Mouse (Mus musculus): Measurements from ENCODE around the gene Hoxb6. TPM values are rescaled to one million over a fixed set of nuclear protein-coding genes. Genes with fewer than 3 reads are reported as not detected.

Hoxb6 gene
- total and polyA plus RNA-seq, 3 experiments, result not detected

DNA sequence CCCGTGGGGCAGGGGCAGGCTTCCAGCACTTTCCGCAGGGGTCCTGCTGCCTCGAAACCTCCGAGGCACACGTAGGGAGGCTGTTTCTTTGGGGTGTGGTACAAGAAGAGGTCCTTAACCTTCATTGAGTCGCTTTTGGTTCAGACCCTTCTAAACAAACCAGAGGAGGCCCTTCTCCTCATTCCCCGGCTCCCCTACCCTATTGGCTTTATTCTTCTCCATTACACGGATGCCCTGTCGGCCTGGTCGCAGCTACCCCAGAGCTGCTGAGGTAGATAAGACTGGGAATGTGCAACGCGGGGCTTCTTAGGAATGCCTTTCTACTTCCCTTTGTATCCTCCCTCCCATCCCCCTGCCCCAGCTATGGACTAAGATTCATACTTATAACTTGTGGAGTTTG is 34.4 kb downstream of the Hoxb6 start:
- H3K27me3 ChIP-seq (ENCODE audit: control insufficient read depth in 1 of 2, insufficient read depth in 2 of 2, low read length in 2 of 2), result peaks cover 7 to 9% of the 10 kb centered on the region in 2 experiments
- no peak for DNase-seq (ENCODE audit: low read depth, low spot score)
- no peaks in the 10 kb centered on the region for H3K79me2 ChIP-seq (ENCODE audit: control insufficient read depth, insufficient read depth, low read length, poor library complexity)
- no peaks in the 10 kb centered on the region for H3K9me3 ChIP-seq (replicated peaks; ENCODE audit: insufficient read depth, low read length)
- H3K4me3 ChIP-seq (ENCODE audit: control insufficient read depth in 1 of 2, insufficient read depth in 1 of 2, low read depth in 2 of 2, low read length in 2 of 2), result no peak overlapping the region
- no peaks in the 10 kb centered on the region for H3K4me1 ChIP-seq (ENCODE audit: control insufficient read depth in 1 of 2, insufficient read depth in 2 of 2, low read length in 2 of 2)
- H3K9ac ChIP-seq (ENCODE audit: control insufficient read depth, low read depth, low read length, poor library complexity, severe bottlenecking), result no peak overlapping the region
- H3K36me3 ChIP-seq (ENCODE audit: control insufficient read depth in 1 of 2, insufficient read depth in 2 of 2, low read length in 2 of 2), result no peaks in the 10 kb centered on the region
- TF ChIP-seq MAFK (IDR thresholded peaks at IDR 0.05; ENCODE audit: borderline replicate concordance, low read depth, low read length) (no peak), POLR2A (IDR thresholded peaks at IDR 0.05; ENCODE audit: control insufficient read depth in 1 of 2, insufficient read depth in 1 of 2, low read depth in 1 of 2, low read length in 2 of 2, poor library complexity in 1 of 2) (no peak), RCOR1 (IDR thresholded peaks at IDR 0.05; ENCODE audit: low read depth, low read length) (no peak), TAL1 (IDR thresholded peaks at IDR 0.05; ENCODE audit: low read length) (no peak), JUND (IDR thresholded peaks at IDR 0.05; ENCODE audit: low read depth, low read length) (no peak), CTCF (IDR thresholded peaks at IDR 0.05 in 2 of 3, conservative IDR thresholded peaks at IDR 0.05 in 1 of 3; ENCODE audit: control insufficient read depth in 1 of 3, insufficient read depth in 1 of 3, low read depth in 2 of 3, low read length in 3 of 3, poor library complexity in 1 of 3, severe bottlenecking in 1 of 3) (no peak), MXI1 (IDR thresholded peaks at IDR 0.05; ENCODE audit: low read depth, low read length) (no peak), POLR2AphosphoS5 (IDR thresholded peaks at IDR 0.05; ENCODE audit: borderline replicate concordance, low read depth, low read length) (no peak), ZMIZ1 (IDR thresholded peaks at IDR 0.05; ENCODE audit: low read depth, low read length) (no peak), TCF12 (IDR thresholded peaks at IDR 0.05; ENCODE audit: low read depth, low read length) (no peak), MAX (IDR thresholded peaks at IDR 0.05; ENCODE audit: low read length) (no peak), BHLHE40 (IDR thresholded peaks at IDR 0.05; ENCODE audit: borderline replicate concordance, low read depth, low read length) (no peak), ELF1 (IDR thresholded peaks at IDR 0.05; ENCODE audit: low read depth, low read length) (no peak), ZNF384 (IDR thresholded peaks at IDR 0.05; ENCODE audit: low read depth, low read length) (no peak), POLR2AphosphoS2 (IDR thresholded peaks at IDR 0.05; ENCODE audit: low read length) (no peak), MYB (IDR thresholded peaks at IDR 0.05; ENCODE audit: low read depth, low read length) (no peak)
- H3K27ac ChIP-seq (ENCODE audit: control insufficient read depth, low read depth, low read length), result no peak overlapping the region

DNA sequence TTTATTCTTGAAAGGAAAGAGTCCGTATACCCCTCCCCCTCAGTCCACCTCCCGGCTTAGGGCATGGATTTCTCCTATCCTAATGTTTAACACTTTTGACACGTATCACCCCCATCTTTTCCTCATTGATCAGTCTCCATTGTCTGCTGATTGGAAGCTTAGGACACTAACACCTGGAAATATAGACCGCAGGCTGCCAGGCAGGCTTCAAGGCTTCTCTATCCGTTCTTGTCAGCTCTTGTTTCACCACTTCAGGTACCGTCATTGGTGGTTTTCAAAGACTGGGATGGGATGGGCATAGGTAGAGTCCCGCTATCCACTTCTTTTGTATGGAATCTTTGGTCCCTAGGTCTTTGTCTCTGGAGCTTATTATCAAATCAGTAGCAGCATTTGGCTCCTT is 34.8 kb downstream of the Hoxb6 start:
- no peak overlapping the region for H3K4me3 ChIP-seq (ENCODE audit: control insufficient read depth in 1 of 2, insufficient read depth in 1 of 2, low read depth in 2 of 2, low read length in 2 of 2)
- no peak overlapping the region for H3K9ac ChIP-seq (ENCODE audit: control insufficient read depth, low read depth, low read length, poor library complexity, severe bottlenecking)
- H3K79me2 ChIP-seq (ENCODE audit: control insufficient read depth, insufficient read depth, low read length, poor library complexity), result no peaks in the 10 kb centered on the region
- H3K27me3 ChIP-seq (ENCODE audit: control insufficient read depth in 1 of 2, insufficient read depth in 2 of 2, low read length in 2 of 2), result peaks cover 7 to 9% of the 10 kb centered on the region in 2 experiments
- H3K4me1 ChIP-seq (ENCODE audit: control insufficient read depth in 1 of 2, insufficient read depth in 2 of 2, low read length in 2 of 2), result no peaks in the 10 kb centered on the region
- no peaks in the 10 kb centered on the region for H3K9me3 ChIP-seq (replicated peaks; ENCODE audit: insufficient read depth, low read length)
- H3K27ac ChIP-seq (ENCODE audit: control insufficient read depth, low read depth, low read length), result no peak overlapping the region
- TF ChIP-seq BHLHE40 (IDR thresholded peaks at IDR 0.05; ENCODE audit: borderline replicate concordance, low read depth, low read length), result no peak
- TF ChIP-seq GATA1 (IDR thresholded peaks at IDR 0.05; ENCODE audit: low read depth, low read length), result no peak
- TF ChIP-seq MYB (IDR thresholded peaks at IDR 0.05; ENCODE audit: low read depth, low read length), result no peak
- TF ChIP-seq TCF12 (IDR thresholded peaks at IDR 0.05; ENCODE audit: low read depth, low read length), result no peak
- TF ChIP-seq TAL1 (IDR thresholded peaks at IDR 0.05; ENCODE audit: low read length), result no peak
- no peak for TF ChIP-seq UBTF (IDR thresholded peaks at IDR 0.05; ENCODE audit: borderline replicate concordance, insufficient read depth, low read depth, low read length)
- TF ChIP-seq TBP (IDR thresholded peaks at IDR 0.05; ENCODE audit: low read depth, low read length), result no peak
- no peak for TF ChIP-seq MEF2A (IDR thresholded peaks at IDR 0.05; ENCODE audit: extremely low read depth, insufficient replicate concordance, low read depth, low read length, poor library complexity, severe bottlenecking)
- TF ChIP-seq ZKSCAN1 (IDR thresholded peaks at IDR 0.05; ENCODE audit: low read depth, low read length), result no peak
- no peak for TF ChIP-seq ELF1 (IDR thresholded peaks at IDR 0.05; ENCODE audit: low read depth, low read length)
- TF ChIP-seq MYC (IDR thresholded peaks at IDR 0.05; ENCODE audit: low read depth, low read length), result no peak
- no peak for TF ChIP-seq NELFE (IDR thresholded peaks at IDR 0.05; ENCODE audit: low read depth, low read length)
- TF ChIP-seq KAT2A (conservative IDR thresholded peaks at IDR 0.05; ENCODE audit: low read depth, low read length), result no peak
- DNase-seq (ENCODE audit: low read depth, low spot score), result no peak
- H3K36me3 ChIP-seq (ENCODE audit: control insufficient read depth in 1 of 2, insufficient read depth in 2 of 2, low read length in 2 of 2), result no peaks in the 10 kb centered on the region
